Mouse (Mus musculus): ENCODE data around the gene Taf12.

Taf12 gene

GRCm38 (mm10) chr4:132274156-132274862 lies at the start of gene Taf12:
TSS of gene Taf12 (plus strand) at chr4:132274375.
- peak; percentile 92 for DNase-seq

- DNase-seq: no peak
Observed at GRCm38 (mm10) chr4:132230422-132230821, 43.8 kb upstream of the Taf12 start.

GRCm38 (mm10) chr4:132234710-132235109 lies 39.5 kb upstream of the Taf12 start:
- no peak for DNase-seq

DNA sequence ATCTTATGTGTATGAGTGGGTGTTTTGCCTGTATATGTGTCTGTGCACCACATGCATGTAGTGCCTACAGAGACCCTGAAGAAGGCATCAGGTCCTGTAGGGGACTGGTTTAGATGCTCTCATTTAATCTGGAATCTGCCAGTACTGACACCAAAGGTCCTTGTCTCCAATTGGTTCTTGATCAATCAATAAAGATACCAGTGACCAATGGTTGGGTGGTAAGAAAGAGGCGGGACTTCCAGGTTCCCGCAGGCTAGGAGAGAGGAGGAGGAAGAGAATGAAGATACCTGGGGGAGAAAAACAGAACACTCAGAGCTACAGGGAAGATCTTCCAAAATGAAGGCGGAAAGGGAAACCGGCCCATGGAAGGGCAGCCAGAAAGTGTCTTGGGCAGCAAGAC lies 35.8 kb upstream of the Taf12 start:
- DNase-seq: no peak

- DNase-seq: no peak
Observed at GRCm38 (mm10) chr4:132240367-132240766, 33.8 kb upstream of the Taf12 start.

GRCm38 (mm10) chr4:132241208-132241607 lies 33.0 kb upstream of the Taf12 start:
- no peak for DNase-seq

DNA sequence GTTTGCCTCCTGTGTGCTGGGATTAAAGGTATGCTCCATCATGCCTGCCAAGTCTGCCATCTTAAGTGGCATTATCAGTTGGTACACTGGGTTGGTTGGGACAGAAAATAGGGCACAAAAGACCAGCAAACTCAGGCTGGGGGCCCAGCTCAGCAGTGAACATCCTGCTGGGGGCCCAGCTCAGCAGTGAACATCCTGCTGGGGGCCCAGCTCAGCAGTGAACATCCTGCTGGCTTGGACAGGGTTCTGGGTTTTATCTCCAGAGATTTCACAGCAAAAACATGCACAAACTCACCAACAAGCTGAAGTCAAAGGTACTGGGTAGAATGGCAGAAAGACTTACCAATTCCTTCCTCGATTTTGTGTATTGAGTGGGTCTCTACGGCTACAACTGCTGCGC lies 28.5 kb upstream of the Taf12 start:
- no peak for DNase-seq

DNA sequence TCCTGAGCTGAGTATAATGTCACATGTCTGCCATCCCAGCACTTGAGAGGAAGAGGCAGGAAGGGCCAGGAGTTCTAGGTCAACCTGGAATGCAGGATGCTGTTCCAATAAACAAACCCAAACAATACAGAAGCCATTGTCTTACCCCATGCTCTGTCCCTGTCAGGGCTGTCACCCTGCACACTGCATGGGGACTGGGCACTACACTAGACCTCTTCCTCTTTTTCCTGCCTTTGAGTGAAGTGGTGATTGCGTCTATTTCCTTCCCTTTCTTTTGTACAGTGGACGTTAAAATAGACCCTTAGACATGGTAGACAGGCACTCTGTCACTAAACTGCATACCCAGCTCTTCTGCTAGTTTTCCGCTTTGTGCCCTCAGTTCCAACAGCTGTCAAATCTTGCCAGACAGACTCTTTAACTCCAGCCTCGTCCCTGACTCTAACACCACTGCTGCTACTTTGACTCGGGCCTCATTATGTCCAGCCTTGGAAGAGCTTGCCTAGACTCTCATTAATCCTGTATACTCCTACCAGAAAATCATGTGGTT lies 26.7 kb upstream of the Taf12 start:
- DNase-seq: peak; percentile 16

GRCm38 (mm10) chr4:132251596-132251995 lies 22.6 kb upstream of the Taf12 start:
- no peak for DNase-seq

DNA sequence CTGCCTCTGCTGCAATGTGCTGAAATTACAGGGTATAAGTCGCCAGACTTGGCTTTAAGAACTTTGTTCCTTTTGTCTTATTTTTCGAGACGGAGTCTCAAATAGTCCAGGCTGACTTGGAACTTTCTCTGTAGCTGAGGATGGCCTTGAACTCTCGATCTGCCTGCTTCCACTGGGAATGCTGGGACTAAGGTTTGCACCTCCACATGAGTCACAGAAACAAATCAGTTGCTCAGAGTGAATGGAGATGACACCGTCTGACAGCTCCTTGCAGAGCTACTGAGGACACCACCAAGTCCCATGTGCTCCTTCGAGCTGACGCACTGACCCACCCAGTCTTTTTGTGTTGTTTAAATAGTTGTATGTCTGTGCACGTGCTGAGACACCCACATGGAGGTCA lies 21.0 kb upstream of the Taf12 start:
- no peak for DNase-seq

DNA sequence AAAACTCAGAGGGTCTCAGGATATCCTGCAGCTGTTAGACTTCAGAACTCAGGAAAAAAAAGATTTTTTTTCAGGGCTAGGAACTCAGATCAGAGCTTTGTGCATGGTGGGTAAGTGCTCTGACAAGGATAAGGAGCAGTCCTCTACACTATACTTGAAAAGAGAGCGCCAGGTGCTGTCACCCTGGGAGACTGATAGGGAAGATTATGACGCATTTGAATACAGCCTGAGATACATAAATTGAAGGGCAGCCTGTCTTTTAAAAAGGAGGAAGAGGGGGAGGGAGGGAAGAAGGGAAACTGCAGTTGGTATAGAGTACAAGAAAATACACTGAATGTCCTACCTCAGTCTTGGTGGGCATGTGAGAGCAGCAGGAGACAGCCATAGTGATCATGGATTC lies 20.6 kb upstream of the Taf12 start:
- DNase-seq: no peak

GRCm38 (mm10) chr4:132254986-132255385 lies 19.2 kb upstream of the Taf12 start:
- DNase-seq: no peak

DNA sequence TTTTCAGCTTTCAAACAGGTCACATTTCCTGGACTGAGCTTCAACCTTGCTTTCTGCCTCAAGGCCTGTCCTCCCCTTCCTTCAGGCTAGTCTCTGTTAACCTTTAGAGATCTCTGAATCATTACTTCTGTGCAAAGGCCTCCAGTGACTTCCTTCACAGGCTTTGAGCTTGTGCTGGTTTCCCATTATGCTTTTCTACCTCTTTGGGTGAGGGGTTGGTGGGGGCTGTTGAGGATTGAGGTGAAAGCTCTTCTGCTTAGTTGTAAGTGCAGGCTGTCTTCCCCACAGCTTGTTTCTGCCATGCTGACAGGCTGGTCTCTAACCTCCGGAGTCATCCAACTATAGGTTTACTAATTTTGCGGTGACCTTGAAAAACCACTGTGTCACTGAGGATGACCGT lies 17.8 kb upstream of the Taf12 start:
- DNase-seq: no peak

- DNase-seq: no peak
Observed at GRCm38 (mm10) chr4:132259248-132259647, 14.9 kb upstream of the Taf12 start.

DNA sequence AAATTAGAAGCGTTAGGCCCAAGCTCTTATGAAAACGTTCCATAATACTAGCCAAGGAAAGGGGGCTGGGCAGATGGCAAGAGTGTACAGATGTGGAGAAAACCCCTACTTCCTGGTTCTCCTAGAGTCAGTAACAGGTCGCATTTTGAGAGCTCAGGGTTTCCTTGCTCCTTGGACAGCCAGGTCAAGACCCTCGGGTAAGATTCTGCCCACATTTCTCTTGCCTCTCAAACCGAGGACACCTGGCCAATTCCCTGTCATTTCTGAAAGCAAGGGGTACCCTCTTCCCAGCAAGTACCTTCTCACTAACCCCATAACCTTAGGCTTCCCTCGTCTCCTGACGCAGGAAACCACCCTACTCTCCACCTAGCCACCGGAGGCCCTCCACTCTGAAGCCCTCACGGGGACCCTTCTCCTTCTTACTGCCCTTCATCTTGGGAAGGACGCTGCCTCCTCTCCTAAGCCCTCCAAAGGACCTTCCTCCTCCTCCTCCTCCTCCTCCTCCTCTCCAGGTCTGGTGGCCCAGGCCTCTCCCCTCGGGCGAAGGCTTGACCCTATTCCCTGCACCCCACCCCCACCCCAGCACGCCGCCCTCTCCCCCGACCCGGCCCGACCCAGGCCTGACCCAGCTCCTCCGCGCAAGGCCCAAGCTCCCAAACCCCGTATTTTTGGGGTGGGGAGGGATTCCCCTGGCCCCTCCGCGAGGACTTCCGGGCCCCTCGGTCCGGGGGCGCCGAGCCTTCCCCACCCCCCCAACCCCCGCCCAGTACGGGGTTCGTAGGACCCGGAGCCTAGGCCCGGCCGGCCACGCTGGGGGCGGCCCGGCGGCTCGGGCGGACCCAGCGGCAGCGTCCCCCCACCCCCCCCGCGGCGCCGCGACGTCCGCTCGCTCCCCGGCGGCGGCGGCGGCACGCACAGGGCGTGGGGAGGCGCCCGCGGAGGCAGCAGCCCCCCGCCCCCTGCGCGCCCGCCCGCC lies 13.5 kb upstream of the Taf12 start:
- peak; percentile 31 for DNase-seq

DNA sequence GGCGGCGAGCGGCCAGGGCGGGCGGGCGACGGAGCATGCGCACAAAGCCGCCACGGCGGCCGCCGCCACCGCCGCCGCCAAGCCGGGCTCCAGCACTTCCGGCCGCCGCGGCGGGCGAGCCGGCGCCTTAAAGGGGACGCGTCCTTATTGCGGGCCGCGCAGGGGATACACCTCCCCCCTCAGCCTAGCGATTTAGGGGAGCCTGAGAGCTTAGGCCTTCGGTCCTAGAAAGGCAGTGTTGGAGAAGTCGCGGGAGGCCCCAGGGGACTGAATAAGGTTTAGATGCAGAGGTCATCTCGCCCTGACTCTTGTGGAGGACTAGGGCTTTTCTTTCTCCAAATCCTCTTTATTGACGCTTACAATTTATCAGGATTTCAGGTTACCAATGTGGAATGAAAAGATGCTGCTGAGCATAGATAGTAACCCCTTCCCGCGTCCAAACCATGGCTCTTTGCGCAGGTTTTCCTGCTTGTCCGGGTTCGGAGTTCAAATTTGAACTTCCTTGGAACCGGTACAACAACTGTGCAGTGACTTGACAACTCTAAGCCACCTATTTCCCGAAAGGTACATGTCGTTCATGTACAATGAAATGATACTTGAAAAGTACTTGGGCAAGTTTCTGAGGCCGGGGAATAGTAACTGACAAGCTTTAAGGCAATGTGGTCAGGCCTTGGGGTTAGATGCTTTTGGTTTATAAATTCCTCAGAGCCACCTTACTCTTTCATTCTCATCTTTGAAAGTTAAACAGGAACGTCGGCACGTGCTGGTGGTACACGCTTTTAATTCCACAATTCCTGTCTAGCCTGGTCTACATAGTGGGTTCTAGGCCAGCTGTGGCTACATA lies 12.4 kb upstream of the Taf12 start, which contains the start of gene Gmeb1:
Gene Gmeb1, minus strand, starts transcription at position 89 of the 844 bp plus-strand sequence.
- DNase-seq: peak; percentile 79

DNA sequence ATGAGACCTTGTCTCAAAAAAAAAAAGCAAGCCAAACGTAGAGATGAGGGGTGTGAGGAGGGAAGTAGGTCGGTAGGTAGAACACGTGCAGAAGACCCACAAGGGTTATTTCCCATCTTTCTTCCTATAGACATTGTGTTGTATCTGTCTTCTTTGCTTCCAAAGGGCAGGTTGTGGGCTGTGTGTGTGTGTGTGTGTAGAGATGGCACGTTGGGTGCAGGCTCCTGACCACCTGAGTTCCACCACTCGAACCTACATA lies 11.9 kb upstream of the Taf12 start:
- no peak for DNase-seq

- DNase-seq: no peak
Observed at GRCm38 (mm10) chr4:132263313-132263712, 10.9 kb upstream of the Taf12 start.

- no peak for DNase-seq
Observed at GRCm38 (mm10) chr4:132266835-132267349, 7.3 kb upstream of the Taf12 start.

DNA sequence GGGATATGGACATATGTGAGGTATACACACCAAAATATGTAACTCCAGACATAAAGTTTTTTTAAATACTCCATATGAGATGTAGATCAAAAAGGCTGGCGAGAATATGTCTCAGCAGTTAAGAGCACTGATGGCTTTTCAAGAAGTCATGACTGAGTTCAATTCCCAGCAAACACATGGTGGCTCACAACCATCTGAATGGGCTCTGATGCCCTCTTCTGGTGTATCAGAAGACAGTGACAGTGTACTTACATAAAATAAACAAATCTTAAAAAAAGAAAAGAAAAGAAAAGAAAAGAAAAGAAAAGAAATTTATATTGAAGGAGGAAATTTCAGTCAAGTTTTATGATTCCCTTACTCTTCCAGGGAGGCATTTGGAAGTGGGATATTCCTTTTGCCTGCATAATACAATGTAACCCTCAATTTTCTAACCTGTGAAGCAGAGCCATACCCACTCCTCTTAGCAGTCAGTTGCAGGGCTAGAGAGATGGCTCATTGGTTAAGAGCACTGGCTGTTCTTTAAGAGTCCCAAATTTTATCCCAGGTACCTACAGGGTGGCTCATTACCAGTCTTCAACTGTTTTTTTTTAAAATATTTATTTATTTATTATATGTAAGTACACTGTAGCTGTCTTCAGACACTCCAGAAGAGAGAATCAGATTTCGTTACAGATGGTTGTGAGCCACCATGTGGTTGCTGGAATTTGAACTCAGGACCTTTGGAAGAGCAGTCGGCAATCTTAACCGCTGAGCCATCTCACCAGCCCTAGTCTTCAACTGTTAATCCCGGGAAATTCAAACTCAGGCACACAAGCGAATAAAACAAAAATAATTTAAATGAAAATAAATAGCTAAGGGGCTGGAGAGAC lies 5.1 kb upstream of the Taf12 start:
- no peak for DNase-seq

DNA sequence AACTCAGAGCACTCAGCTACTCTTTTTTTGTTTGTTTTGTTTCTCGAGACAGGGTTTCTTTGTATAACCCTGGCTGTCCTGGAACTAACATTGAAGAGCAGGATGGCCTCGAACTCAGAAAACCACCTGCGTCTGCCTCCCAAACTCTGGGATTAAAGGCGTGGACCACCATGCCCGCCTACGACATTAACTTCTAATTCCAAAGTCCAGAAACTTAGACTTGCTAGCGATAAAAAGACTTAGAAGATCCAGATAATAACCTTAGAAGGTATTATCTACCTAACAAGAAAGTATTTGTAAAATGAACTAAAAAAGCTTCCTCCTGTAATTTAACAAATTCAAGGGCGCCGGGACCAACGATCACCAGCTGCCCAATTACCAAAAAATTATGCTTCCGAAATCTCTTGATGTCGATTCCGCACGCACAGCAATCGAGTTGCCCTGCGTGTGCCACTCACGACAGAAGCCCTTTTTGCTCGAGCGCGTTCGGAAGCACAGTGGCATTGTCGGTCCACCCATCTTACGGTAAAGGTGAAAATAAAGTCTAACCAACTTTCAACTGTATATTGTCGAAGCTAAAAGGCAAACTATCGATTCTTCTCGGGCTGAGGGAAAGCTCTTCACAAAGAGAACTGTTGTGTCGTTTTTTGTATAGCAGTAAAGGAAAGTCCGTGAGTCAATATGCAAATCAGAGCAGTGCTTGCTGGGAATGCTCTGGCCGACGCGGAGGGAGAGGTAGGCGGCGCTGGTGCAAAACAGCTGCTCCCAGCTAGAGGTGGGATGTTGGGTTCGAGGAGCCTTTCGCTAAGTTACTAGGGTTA lies 4.2 kb upstream of the Taf12 start:
- DNase-seq: peak; percentile 85

Measured in lung, postnatal 14 days (tissue).